In the genomic region with DNA sequence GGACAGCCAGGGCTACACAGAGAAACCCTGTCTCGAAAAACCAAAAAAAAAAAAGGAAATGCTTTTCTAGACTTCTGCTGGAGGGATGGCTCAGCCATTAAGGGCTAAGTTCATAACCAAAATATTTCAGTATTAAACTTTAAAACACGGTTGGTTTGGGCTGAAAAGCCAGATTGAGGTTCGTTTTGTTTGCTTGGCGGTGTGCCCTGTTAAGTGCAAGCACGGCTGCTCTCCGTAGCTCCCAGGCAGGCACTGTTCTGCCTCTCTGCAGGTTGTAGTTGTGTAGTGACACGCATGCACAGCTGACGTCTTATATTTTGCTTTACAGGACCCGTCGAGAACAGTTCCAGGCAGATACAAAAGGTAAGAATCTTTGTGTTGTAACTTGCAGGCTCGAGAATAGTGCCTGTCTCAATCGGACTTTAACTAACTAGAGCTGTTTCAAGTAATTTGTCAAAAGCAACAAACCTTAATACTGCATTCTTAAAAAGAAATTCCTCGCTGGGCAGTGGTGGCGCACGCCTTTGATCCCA, we compare ENCODE assay signal across 23 mouse cellular contexts.
"Had no signal": no experiment of that assay in that cellular context is flagged by ENCODE, and none has a peak within 500 bp of the region (broad histone marks: within the 10 kb centered on the region; RNA-seq: fewer than 3 reads in every experiment).

No protein-coding gene starts in this region.

- H3K36me3 ChIP-seq: heart, embryonic 13.5 days; heart, embryonic 15.5 days; hindbrain, embryonic 13.5 days; hindbrain, embryonic 15.5 days; limb, embryonic 10.5 days; limb, embryonic 12.5 days; liver, embryonic 13.5 days; liver, embryonic 15.5 days had no signal

- H3K9me3 ChIP-seq: heart, embryonic 13.5 days; heart, embryonic 15.5 days; hindbrain, embryonic 13.5 days; hindbrain, embryonic 15.5 days; limb, embryonic 10.5 days; limb, embryonic 12.5 days; liver, embryonic 13.5 days; liver, embryonic 15.5 days had no signal

- H3K4me2 ChIP-seq: heart, embryonic 11.5 days; heart, embryonic 13.5 days; heart, embryonic 15.5 days; hindbrain, embryonic 13.5 days; hindbrain, embryonic 15.5 days; limb, embryonic 12.5 days; liver, embryonic 13.5 days; liver, embryonic 15.5 days had no signal

- H3K4me3 ChIP-seq: gastrocnemius, adult 2 months; heart, embryonic 13.5 days; heart, embryonic 15.5 days; hindbrain, embryonic 13.5 days; hindbrain, embryonic 15.5 days; limb, embryonic 10.5 days; limb, embryonic 12.5 days; liver, embryonic 13.5 days; liver, embryonic 15.5 days had no signal

- ATAC-seq: forebrain, embryonic 16.5 days; hindbrain, postnatal 0 days; intestine, embryonic 16.5 days had no signal

- H3K27ac ChIP-seq: gastrocnemius, adult 2 months; heart, embryonic 13.5 days; heart, embryonic 15.5 days; hindbrain, embryonic 13.5 days; hindbrain, embryonic 15.5 days; hindbrain, postnatal 0 days; limb, embryonic 10.5 days; limb, embryonic 12.5 days; liver, embryonic 13.5 days; liver, embryonic 15.5 days had no signal

- DNase-seq: gastrocnemius, adult 2 months; gastrocnemius, postnatal 10 days; gastrocnemius, postnatal 25 days; heart, adult 18-20 months; heart, postnatal 14 days; heart, postnatal 36 days; kidney, adult 11 months; kidney, postnatal 10 days; layer of hippocampus, adult 9-11 months; layer of hippocampus, postnatal 36 days; liver; liver, embryonic 13.5 days had no signal

- H3K9ac ChIP-seq: heart, embryonic 13.5 days; heart, embryonic 15.5 days; hindbrain, embryonic 13.5 days; hindbrain, embryonic 15.5 days; limb, embryonic 12.5 days; liver, embryonic 13.5 days; liver, embryonic 15.5 days had no signal

- H3K27me3 ChIP-seq: heart, embryonic 13.5 days; heart, embryonic 15.5 days; hindbrain, embryonic 13.5 days; hindbrain, embryonic 15.5 days; limb, embryonic 12.5 days; liver, embryonic 13.5 days; liver, embryonic 15.5 days had no signal
